Mouse (Mus musculus) embryo, embryonic 11 days (tissue): ENCODE results near the gene Kif15.

Experiments used
- DNase-seq: peaks from one replicate; pipeline ENCODE4 v3.0.0-alpha.2; 2015

The Kif15 gene

DNA sequence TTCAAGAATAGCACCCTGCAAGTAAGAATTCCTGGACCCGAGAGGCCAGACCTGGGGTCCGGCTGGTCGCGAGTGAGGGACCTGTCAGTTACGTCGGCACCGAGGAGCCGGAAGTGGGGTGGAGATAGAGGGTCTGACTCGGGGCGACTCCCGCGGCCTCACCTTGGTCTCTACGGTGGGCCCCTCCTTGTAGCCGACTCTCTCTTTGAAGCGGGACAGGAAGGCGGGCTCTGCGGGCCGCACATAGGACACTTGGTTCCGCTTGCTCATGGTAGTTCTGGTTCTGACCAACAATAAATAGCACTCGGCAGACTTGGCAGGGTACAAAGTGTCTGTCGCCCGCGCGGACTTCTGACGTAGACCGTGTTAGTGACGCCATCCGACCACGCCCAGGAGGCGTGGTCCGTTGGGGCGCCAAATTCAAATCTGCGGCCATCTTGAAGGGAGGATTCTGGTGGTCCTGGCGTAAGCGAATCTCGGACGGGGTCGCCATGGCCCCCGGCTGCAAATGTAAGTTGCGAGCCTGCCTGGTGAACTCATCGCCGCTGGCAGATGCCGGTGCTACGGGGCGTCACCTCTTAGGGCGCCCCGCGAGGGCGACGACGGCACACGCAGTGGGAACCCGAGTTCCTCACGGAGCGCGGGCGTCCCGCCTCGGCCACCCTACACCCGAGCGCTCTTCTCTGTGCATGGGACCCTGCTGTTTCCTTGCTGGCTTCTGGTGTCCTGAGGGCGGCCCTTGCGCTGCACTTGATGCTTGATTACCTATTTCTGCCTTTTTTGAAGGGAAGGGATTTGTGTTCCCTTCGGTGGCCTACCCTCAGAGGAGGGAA, at the start of gene Kif15, which contains the start of gene 1110059G10Rik:
TSS of gene Kif15 (plus strand) at position 404 of the 833 bp plus-strand sequence.
TSS of gene 1110059G10Rik (minus strand) at position 358 of the 833 bp plus-strand sequence.
- peak; percentile 95 for DNase-seq

DNA sequence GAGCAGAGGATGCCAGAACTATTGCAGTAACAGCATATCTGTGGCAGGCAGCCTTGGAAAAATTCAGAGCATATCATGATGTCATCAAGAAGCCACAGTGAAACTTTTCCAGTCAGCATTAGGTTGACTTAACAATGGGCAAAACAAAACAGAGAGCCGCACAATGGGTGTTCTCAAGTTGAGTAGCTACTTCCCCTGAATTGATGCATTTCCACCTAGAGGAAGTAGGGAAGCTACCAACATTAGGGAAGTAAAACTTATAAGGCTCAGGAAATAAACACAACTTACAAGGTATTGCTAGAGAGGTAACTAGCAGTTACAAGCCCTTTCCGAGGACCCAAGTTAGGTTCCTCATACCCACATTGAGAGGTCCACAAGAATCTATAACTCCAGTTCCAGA, 49.8 kb upstream of the Kif15 start:
- DNase-seq, result no peak

DNA sequence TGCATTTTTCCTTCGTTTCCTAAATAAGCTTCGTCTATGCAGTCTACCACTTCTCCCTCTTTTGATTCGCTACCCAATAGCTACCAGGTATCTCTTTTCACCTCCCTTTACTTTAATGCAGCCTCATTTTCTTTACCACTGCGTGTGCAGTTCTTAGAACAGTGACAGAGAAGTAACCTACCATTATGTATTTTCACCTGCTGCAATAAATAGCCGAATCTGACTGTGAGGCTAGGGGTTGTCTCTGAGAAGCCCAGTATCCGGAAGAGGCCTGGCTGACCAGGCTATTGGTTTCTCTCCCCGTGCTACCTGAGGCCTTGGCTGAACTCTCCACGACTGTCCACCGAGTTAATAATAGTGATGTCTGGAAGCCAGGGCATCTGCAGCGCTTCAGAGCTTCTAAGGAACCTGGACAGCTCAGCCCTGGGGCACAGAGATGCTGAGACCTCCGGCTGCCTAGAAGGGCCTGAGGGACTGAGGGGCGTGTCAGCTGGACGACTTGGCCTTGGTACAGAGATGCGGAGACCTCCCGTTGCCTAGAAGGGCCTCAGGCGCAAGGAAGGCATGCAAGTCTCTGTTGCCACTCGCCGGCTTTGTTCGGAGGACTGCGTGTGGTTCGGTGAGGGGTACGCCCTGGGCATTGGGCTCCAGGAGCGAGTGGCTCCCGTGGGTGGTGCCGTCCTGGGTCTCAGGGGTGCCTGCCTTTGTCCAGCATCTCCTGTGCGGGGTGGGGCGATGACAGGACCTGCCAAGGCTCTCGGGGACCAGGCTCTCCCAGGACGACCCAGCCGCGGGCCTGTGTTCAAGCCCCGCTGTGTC, 47.9 kb upstream of the Kif15 start:
- peak; percentile 92 for DNase-seq

DNA sequence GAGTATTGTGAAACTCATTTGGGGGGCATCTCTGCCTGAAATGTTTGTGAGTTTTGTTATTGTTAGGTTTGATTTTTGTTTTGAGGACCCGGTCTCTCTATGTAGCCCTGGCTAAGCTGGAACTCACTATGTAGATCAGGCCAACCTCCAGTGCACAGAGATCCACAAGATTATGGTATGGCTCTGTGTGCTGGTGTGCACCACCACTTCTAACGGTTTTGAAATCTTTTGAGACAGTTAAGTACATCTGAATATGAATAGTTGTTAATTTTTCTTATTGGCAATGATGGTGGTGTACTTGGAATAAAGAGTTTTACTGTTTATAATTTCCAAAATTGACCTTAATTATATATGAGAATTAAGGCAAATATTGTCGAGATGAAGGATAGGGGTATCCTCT, 28.4 kb upstream of the Kif15 start:
- DNase-seq, result no peak

DNA sequence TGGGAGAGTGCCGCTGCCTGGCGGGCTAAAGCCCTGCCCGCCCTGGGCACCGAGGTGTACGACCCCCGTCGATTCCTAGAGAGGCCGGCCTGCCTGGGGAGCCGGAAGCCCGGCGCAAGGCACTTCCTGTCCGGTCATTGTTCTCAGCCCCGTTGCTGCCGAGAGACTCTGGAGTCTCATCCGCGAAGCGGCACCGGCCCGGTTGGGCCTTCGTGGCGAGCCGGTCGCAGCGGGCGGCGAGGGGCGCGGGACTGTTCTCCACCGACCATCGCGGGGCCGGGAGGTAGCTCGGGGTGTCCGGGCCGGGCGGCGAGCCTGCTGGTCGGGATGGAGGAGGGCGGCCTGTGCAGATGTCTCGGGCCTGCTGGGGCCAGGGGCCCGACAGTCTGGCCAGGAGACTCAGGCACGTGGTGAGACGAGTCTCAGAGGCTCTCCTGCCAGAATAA, 27.9 kb upstream of the Kif15 start, which contains the start of gene Zfp105:
TSS of gene Zfp105 (plus strand) at position 137 of the 446 bp plus-strand sequence.
- peak; percentile 95 for DNase-seq

DNA sequence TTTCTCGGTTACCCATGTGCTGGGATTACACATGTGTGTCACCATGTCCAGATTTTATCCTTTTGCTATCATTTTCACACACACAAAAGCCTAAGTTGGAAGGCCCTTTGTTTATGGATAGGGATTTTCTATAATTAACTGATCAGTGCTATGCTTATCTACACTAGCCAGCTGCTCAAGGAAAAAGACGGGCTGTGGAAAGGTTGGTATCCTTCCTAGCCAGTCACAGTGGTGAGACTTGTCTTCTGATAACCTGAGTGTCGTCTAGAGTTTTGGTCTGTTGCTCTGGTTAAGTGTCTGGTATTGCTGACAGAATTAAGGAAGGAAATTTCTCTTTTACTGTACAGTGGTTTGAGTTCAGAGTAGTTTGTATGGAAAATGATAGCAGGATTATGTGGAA, 21.9 kb upstream of the Kif15 start:
- DNase-seq, result no peak

DNA sequence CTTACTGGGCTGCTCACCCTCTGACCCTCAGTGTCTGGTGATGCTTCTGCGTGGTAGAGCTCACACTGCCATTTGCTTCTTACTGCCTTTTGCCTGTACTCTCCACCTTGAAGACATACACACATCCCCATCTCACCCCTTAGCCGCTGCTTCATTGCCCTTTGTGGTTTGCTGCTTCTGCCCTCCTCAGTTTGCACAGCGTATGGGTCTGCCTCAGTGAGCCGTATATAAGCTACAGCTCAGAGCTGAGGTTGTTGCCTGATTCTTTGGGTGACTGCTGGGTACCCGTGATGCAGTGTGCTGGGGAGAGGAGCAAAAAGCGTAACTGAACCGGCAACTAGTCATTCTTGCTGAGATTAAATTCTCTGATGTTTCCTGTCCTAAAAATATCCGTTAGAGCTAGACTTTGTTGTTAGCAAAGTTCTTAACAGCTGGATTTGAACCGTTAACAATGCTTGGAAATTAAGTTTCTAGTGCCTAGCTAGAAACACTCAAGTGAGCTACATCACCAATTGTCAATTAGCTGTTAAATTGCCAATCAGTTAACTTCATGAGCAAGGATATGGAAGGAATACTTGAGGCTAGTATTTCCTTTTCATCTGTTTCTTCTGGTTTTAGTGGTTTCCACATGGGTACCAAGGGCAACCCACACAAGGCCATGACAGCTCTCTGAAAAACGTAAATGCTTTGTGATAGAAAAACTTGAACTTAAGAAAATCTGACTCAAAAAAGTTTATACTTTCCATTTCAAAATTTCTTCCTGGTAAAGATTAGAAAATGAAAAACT, 47.8 kb downstream of the Kif15 start:
- DNase-seq, result no peak

DNA sequence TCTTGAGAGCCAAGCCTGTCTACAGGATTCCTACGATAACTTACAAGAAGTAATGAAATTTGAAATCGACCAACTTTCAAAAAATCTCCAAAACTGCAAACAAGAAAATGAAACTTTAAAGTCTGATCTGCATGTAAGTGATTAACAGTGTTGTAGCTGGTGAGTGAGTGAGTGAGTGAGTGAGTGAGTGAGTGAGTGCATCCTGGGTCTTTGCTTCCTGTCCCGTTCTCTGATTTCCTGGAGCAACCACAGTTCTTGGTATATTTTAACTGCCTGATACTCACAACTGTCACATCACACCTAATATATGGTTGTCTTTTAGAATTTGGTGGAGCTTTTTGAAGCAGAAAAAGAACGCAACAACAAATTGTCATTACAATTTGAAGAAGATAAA, 48.3 kb downstream of the Kif15 start:
- DNase-seq, result no peak

DNA sequence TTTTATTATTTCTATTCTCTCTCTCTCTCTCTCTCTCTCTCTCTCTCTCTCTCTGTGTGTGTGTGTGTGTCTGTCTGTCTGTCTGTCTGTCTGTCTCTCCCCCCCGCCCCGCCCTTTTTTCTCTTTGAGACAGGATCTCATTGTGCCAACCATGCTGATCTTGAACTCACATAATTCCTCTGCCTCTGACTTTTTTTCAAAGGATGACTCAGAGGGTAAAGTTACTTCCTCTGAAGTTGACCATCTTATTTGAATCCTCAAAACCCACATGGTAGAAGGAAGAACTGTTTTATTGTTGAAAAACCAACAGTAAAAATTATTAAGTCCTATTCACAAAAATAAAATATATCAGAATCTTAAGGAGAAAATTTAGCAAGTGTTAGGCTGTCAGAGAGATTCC, 53.9 kb downstream of the Kif15 start:
- DNase-seq, result no peak

DNA sequence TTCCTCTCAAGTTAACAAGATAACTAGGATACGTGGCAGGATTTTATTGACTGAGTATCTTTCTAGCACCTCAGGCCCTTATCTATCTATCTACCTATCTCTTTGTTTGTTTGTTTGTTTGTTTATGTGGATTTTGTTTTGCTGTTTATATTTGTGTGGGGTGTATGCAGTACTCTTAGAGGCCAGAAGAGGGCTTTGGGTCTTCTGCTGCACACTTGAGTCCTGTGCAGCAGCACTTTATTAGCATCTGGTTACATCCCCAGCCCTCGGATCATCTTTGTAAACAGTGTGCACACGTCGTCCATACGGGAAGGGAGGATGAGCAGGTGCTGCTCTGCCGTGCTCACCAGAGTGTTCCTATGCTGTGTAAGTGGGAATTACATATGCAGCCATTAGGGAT, 55.2 kb downstream of the Kif15 start:
- DNase-seq, result peak; percentile 4

DNA sequence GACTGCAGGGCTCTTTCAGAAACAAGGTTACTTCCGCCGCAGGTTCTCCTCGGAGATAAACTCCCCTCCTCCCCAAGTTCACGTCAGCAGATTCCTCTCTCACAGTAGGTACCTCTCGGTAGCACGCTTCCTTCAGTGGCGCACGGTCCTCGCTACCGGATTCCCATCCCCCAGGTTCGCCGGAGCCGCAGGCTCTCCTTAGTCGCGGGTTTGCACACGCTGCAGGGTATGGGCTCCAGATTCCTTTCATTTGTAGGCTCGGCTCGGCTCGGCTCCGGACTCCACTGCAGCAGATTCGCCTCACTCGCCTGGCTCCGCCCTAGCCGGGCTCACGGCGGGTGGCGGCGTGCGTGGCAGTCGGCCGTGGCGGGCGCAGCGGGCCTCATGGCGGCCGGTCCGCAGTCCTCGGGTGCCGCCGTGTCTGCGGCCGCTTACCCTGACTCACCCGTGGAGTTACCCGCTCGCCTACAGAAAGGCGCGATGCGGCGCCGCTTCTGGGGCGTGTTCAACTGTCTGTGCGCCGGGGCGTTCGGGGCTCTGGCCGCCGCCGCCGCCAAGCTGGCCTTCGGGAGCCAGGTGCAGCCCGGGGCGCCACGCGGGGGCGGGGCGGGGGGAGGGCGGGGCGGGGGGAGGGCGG, 70.3 kb downstream of the Kif15 start, which contains the start of gene Tmem42:
TSS of gene Tmem42 (plus strand) at position 332 of the 637 bp plus-strand sequence.
- DNase-seq, result peak; percentile 93

DNA sequence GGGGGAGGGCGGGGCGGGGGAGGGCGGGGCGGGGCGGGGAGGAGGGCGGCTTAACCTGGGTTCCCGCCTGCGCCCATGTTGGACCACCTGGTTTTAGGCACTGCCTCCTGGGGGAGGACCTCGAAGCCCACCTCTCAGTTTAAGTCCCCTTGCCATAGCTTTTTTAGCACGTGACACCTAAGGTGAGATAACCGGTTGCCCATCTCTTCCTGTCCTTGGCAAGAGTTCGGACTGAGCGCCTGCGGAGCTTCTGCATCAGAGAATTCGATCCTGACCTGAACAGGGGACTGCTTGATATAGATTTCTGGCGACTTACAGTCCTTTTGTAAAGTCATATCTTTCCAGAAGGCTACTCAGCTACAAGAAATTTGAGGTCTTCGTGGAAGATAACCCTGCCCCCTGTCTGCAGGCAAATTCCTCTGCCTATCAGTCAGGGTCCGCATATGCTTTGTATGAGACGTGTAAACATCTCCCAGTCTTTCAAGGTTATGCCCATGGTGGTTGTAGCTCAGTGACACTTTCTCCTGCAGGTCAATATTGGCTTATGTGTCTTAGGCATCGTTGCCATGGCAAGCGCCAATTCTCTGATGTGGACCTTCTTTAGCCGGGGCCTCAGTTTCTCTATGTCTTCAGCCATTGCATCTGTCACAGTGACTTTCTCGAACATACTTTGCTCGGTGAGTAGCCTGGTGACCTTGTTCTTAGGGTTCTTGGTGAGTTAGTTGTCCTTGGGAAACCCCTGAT, 71.0 kb downstream of the Kif15 start:
- no peak for DNase-seq

DNA sequence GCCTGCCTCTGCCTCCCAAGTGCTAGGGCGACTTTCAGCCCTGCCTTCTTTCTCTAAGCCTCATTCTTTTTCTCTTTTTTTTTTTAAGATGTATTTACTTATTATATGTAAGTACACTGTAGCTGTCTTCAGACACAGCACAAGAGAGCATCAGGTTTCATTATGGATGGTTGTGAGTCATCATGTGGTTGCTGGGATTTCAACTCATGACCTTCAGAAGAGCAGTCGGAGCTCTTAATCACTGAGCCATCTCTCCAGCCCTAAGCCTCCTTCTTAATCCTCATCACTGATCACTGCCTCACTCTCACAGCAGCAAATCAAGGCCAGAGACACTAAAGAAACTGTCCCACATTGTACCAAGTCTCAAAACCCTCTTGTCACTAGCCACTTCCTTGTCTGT, 73.4 kb downstream of the Kif15 start:
- no peak for DNase-seq

DNA sequence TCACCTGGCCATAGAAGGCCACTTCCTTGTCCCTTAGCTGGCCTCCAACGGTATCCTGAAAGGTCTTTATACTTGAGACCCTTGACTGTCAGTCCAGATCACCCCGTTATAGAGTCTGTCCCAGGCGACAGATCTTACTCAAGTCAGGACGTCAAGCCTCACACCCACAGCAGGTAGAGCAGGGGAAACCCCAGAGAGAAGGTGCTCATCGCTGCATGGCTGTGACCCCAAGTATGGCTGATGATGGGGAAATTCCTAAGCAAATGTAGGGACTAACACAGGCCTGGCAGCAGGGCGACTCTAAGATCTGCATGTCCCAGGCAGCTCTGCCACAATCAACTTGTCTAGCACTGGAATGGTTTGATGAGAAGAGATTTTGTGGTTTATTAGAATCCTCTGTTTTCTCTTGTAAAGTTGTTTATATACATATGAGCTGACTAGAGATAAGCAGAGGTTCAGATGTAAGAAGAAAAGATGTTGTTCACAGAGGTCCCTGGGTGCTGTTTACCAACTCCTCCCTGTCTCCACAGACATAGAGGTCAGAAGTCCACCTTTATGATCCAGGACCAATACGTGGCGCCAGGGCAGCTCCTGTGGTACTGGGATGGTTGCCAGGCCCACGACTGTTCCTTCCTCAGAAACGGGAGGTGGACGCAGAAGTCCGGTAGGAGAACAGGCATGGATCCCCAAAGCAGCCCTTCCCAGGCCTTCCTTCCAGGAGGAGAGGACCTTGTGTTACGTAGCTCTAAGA, 80.8 kb downstream of the Kif15 start:
- DNase-seq, result no peak

DNA sequence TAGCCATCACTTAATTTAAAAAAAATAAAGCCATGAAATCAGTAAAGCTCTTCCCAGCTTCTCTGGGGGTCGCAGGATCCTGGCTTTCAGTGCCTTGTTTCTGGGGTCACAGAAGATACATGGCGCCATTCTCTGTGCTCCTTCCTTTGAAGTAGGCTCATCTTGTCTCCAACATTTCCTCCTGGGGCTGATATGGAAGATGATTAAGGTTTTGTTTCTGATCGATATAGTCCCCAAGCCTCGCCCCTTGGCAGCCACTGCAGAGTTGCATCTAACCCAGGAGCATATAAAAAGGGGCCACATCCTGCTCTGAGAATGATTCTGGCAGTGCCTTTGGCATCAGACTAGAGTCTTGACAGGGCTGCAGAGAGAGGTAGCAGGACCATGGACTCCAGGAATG, 83.6 kb downstream of the Kif15 start, which contains the start of gene Tgm4:
TSS of gene Tgm4 (plus strand) at position 301 of the 400 bp plus-strand sequence.
- DNase-seq, result no peak

DNA sequence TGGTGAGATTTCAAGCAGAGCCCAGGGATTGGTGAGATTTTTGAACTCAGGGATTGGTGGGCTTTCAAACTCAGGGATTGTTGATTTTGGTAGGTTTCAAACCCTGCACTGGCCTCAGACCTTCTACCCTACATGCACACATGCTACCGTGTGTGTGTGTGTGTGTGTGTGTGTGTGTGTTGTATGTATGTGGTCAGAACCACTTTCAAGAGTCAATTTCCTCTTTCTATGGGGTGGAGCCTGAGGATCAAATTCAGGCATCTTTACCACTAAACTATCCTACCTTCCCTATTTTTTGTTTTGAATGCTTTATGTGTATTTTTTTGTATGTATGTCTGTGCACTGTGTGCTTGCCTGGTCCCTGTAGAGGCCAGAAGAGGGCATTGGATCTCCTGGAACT, 96.8 kb downstream of the Kif15 start:
- DNase-seq, result no peak

DNA sequence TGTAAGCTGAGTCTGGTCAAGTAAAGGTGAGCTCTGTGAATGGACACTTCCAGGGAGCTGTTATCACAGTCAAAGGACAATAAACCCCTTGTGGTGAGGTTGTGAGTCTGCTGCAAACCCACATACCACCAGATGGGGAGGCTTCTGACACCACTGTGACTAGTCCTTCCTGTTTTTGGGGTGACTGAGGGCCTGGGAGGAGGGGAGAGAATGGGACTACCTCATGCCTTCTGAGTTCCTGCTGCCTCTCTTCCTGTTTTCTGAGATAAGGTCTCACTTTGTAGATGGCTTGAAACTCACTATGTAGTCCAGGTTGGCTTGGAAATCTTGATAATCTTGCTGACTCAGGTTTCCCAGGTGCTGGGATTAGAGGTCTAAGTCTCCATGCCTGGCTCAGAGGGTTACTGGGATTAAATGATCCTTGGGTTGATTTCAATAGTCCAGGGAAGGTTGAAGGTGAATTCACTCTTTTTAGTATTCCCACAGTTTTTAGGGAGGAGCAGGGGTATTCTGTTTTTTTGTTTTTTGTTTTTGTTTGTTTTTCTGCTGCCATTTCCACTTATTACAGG, 108.0 kb downstream of the Kif15 start:
- DNase-seq, result no peak

DNA sequence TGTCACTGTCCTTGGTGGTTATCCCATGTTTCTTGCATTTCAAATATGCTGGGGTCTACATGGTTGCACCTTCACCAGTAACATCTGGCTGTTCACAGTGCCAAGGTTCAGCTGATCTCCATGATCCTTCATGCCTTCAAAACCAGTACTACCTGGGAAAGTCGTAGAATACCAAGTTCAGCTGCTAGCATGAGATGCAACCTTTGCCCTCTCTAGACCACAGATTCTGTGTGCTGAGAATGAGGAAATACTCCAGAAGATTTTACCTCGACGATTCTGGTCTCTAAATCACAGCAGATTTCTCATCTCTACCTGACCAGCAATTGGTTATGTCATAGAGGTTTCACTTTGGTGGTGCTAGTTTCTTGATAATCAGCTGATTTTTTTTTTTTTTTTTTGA, 109.3 kb downstream of the Kif15 start:
- DNase-seq, result no peak
